14 mouse cellular contexts compared by ENCODE assay signal in the genomic region with DNA sequence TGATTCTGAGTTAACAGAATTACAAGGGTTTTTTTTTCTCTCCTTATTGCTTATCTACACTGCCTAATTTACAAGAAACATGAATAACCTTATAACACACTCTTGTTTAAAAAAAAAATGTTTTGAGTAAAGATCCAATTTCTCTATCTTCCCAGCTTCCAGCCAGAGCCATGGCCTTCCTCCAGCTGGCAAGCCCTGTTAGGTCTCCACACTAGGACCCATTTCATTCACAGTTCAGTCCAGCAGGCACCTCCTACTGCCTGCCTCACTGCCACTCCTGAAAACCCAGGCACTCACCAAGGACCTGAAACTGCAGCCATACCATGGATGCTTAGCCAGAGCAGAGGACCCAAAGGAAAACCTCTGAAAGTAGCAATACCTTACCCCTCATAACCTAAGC. TPM values are rescaled to one million over a fixed set of nuclear protein-coding genes. Genes with fewer than 3 reads are reported as not detected.
A peak's percentile ranks its signal among the peaks of the same experiment; 100 is the strongest.
DNase-seq lines count a peak whose midpoint lies in the region; ATAC-seq and TF ChIP-seq lines count a peak whose summit lies in the region.
"Had no signal": no experiment of that assay in that cellular context is flagged by ENCODE, and none has a peak within 500 bp of the region (broad histone marks: within the 10 kb centered on the region; RNA-seq: fewer than 3 reads in every experiment).

No protein-coding gene starts in this region.

- no peak overlapping the region for H3K27ac ChIP-seq in midbrain, postnatal 0 days (ENCODE audit: low read depth, low read length)
- H3K27ac ChIP-seq in midbrain, embryonic 14.5 days (replicated peaks; ENCODE audit: low read depth, low read length): no peak overlapping the region
- H3K27ac ChIP-seq: forebrain, embryonic 12.5 days; hindbrain, embryonic 13.5 days; kidney, postnatal 0 days had no signal

- no peaks in the 10 kb centered on the region for H3K27me3 ChIP-seq in midbrain, postnatal 0 days (ENCODE audit: insufficient read depth, low read length)
- H3K27me3 ChIP-seq in midbrain, embryonic 14.5 days (ENCODE audit: control insufficient read depth, insufficient read depth, low read length): no peaks in the 10 kb centered on the region
- H3K27me3 ChIP-seq: forebrain, embryonic 12.5 days; hindbrain, embryonic 13.5 days had no signal

- no peaks in the 10 kb centered on the region for H3K4me1 ChIP-seq in midbrain, postnatal 0 days (ENCODE audit: insufficient read depth, low read length)
- H3K4me1 ChIP-seq in midbrain, embryonic 14.5 days (ENCODE audit: control insufficient read depth, insufficient read depth, low read length): peaks cover 11% of the 10 kb centered on the region; the same call in 1 of the 2 replicates

- H3K9me3 ChIP-seq in midbrain, postnatal 0 days (ENCODE audit: low read length): no peaks in the 10 kb centered on the region
- no peaks in the 10 kb centered on the region for H3K9me3 ChIP-seq in midbrain, embryonic 14.5 days (ENCODE audit: control insufficient read depth, low read length)
- H3K9me3 ChIP-seq: hindbrain, embryonic 13.5 days had no signal

- peak; percentile 26 for DNase-seq in adrenal gland, postnatal 25 days
- DNase-seq in adrenal gland, postnatal 4 days (ENCODE audit: low spot score in 2 of 2): no peak
- DNase-seq in kidney, adult 8-10 months: peak; percentile 54 to 60
- no peak for DNase-seq in kidney, adult 11 months
- peak; percentile 27 for DNase-seq in midbrain, postnatal 0 days (ENCODE audit: low spot score)
- DNase-seq in midbrain, embryonic 14.5 days: no peak
- peak; percentile 19 for DNase-seq in lung, postnatal 25 days (ENCODE audit: low spot score)
- DNase-seq: layer of hippocampus, postnatal 36 days; right cerebral cortex, postnatal 25 days; thymus, postnatal 14 days had no signal

- no peak for ATAC-seq in midbrain, postnatal 0 days (ENCODE audit: low FRiP score)
- ATAC-seq in midbrain, embryonic 14.5 days (ENCODE audit: low FRiP score, low TSS enrichment): no peak
- no peak for ATAC-seq in megakaryocyte, adult 5-6 weeks (ENCODE audit: poor library complexity, severe bottlenecking)

- no peak overlapping the region for H3K9ac ChIP-seq in midbrain, postnatal 0 days (replicated peaks; ENCODE audit: low read length, poor library complexity, severe bottlenecking)
- H3K9ac ChIP-seq in midbrain, embryonic 14.5 days (replicated peaks; ENCODE audit: low read length): no peak overlapping the region
- H3K9ac ChIP-seq: forebrain, embryonic 12.5 days; hindbrain, embryonic 13.5 days had no signal

- H3K4me2 ChIP-seq in midbrain, postnatal 0 days (ENCODE audit: low read depth, low read length, poor library complexity, severe bottlenecking): no peak overlapping the region
- no peak overlapping the region for H3K4me2 ChIP-seq in midbrain, embryonic 14.5 days (ENCODE audit: low read length)
- H3K4me2 ChIP-seq: forebrain, embryonic 12.5 days; hindbrain, embryonic 13.5 days had no signal

- no peak overlapping the region for H3K4me3 ChIP-seq in midbrain, postnatal 0 days (ENCODE audit: low read depth, low read length)
- no peak overlapping the region for H3K4me3 ChIP-seq in midbrain, embryonic 14.5 days (replicated peaks; ENCODE audit: low read depth, low read length)
- H3K4me3 ChIP-seq: forebrain, embryonic 12.5 days; hindbrain, embryonic 13.5 days had no signal

- TF ChIP-seq CTCF in midbrain, postnatal 0 days (IDR thresholded peaks at IDR 0.05): no peak

- no peaks in the 10 kb centered on the region for H3K36me3 ChIP-seq in midbrain, postnatal 0 days (ENCODE audit: insufficient read depth, low read length)
- no peaks in the 10 kb centered on the region for H3K36me3 ChIP-seq in midbrain, embryonic 14.5 days (ENCODE audit: control insufficient read depth, insufficient read depth, low read length)
- H3K36me3 ChIP-seq: forebrain, embryonic 12.5 days; hindbrain, embryonic 13.5 days had no signal

RNA-seq across cellular contexts. Expression of a gene that starts 31.9 kb away (rescaled TPM):
- 16.9 and 28.0 TPM in 2 replicates for total RNA-seq in adrenal gland, postnatal 25 days (2021)
- 10 to 100 TPM; 19.0 to 24.8 TPM for total RNA-seq in adrenal gland, postnatal 4 days (2021)
- total RNA-seq in midbrain, postnatal 0 days (2014; rRNA removed): 20.9 and 21.3 TPM in 2 replicates
- polyA plus RNA-seq in midbrain, postnatal 0 days (2015; fragmentation: Nextera tagmentation; extraction: Ambion mirVana): 7.8 and 9.0 TPM in 2 replicates
- polyA plus RNA-seq in midbrain, embryonic 14.5 days (2014; fragmentation: Nextera tagmentation; extraction: Ambion mirVana): 7.0 and 8.6 TPM in 2 replicates
- total RNA-seq in megakaryocyte, adult 5-6 weeks (2015): 0.02 and 0.16 TPM in 2 replicates
- total RNA-seq in megakaryocyte, adult 5-6 weeks (2017): 0.18 TPM in 1 of 2 replicates, not detected in the other

RNA-seq across cellular contexts. Expression of a gene that starts 57.7 kb away (rescaled TPM):
- total RNA-seq in adrenal gland, postnatal 25 days (2021): 351 and 444 TPM in 2 replicates
- total RNA-seq in adrenal gland, postnatal 4 days (2021): 100 to 1,000 TPM; 635 to 691 TPM
- total RNA-seq in midbrain, postnatal 0 days (2014; rRNA removed): 171 and 256 TPM in 2 replicates
- polyA plus RNA-seq in midbrain, postnatal 0 days (2015; fragmentation: Nextera tagmentation; extraction: Ambion mirVana): 474 and 484 TPM in 2 replicates
- 533 and 622 TPM in 2 replicates for polyA plus RNA-seq in midbrain, embryonic 14.5 days (2014; fragmentation: Nextera tagmentation; extraction: Ambion mirVana)
- total RNA-seq in megakaryocyte, adult 5-6 weeks (2015): 1,284 and 1,307 TPM in 2 replicates
- 3,022 and 3,027 TPM in 2 replicates for total RNA-seq in megakaryocyte, adult 5-6 weeks (2017)

Comparison
In these comparisons a context has a peak if more than half of its experiments do, and no peak if none do; other contexts are left out.
1. DNase-seq: peak in adrenal gland, postnatal 25 days (single experiment), kidney, adult 8-10 months (2 of 2), midbrain, postnatal 0 days (single experiment) and lung, postnatal 25 days (single experiment); none in adrenal gland, postnatal 4 days (0 of 2), kidney, adult 11 months (single experiment) and midbrain, embryonic 14.5 days (single experiment).
2. RNA of a gene that starts 31.9 kb away (total RNA-seq): 16.9 to 28.0 TPM in adrenal gland, postnatal 25 days, 19.0 to 24.8 TPM in adrenal gland, postnatal 4 days and 20.9 to 21.3 TPM in midbrain, postnatal 0 days; 0.02 to 0.18 TPM in megakaryocyte, adult 5-6 weeks; every median in the first group is over 10 times any median in the second.